Mouse (Mus musculus): ENCODE measurements around the gene Krt13.

DNA sequence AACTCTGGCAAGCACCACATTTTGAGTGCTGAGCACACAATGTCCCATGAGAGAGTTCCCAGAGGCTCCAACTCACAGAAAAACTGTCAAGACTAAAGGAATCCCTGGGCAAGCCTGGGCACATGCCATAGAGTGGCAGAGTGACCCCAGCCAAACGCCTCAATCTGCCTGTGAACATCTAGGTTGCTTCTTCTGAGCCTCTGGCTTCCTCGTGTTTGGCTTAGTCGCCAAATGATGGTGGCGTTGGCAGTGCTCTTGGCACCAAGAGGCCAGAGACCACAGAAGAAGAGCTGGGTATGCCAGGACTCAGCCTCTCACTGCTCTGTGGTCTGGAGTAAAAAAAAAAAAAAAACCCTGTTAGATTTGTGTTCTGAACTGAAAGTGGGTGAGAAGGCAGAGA lies 21.0 kb downstream of the Krt13 start:
- TF ChIP-seq GATA1 (IDR thresholded peaks at IDR 0.05; ENCODE audit: borderline replicate concordance, low read length) = no peak
- no peak for TF ChIP-seq FLI1 (IDR thresholded peaks at IDR 0.05; ENCODE audit: low read length)
